Mouse (Mus musculus) erythroblast, adult 5-6 weeks (primary cell): Measurements from ENCODE around the gene 9930111J21Rik1. TPM values are rescaled to one million over a fixed set of nuclear protein-coding genes. Genes with fewer than 3 reads are reported as not detected.
"Not testable (repeated sequence)": the region's sequence is repeated elsewhere in the genome, so short reads cannot be mapped to it uniquely, and the experiment has no call there.

Source experiments
- ATAC-seq: replicated peaks from 2 replicates; pipeline ENCODE4 v1.8.0; 2016; ENCODE audit warnings: moderate number of reproducible peaks, mild to moderate bottlenecking, moderate TSS enrichment, inconsistent platforms; ENCODE audit not compliant: poor library complexity, low FRiP score, severe bottlenecking
- total RNA-seq, 2 experiments: library from RNA; stranded (forward) in 1 of 2; stranded (reverse) in 1 of 2; fragments of 150-400 nt in 1 of 2; fragments of 200-764, 138-1000 nt in 1 of 2; gene quantifications; 2 replicates each; pipeline versions ENCODE4 v1.2.3 to v1.2.4; 2015 to 2017; ENCODE audit warnings: low replicate concordance in 2 of 2

Gene 9930111J21Rik1
- total RNA-seq, 2 experiments from 2014 or later: 3.7 to 18.6 TPM

DNA sequence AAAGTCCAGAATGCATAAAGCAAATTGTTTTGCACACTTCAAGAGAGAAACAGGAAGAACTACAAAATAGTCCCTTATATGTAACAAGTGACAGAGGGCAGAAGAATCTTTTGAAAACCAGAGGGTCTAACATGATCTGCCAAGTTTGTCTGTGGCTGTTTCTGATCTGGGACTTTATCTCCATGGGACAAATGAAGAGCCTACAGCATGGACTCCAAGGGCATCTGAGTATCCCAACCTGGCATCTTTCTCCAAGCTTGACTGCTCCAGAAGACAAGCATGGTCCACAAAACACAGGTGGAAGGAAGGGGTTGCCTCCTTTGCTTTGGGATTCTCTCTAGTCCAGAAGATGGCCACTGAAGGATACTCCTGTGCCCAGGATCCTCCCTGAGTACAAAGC is 52.8 kb downstream of the 9930111J21Rik1 start:
- peak; percentile 69 for ATAC-seq

DNA sequence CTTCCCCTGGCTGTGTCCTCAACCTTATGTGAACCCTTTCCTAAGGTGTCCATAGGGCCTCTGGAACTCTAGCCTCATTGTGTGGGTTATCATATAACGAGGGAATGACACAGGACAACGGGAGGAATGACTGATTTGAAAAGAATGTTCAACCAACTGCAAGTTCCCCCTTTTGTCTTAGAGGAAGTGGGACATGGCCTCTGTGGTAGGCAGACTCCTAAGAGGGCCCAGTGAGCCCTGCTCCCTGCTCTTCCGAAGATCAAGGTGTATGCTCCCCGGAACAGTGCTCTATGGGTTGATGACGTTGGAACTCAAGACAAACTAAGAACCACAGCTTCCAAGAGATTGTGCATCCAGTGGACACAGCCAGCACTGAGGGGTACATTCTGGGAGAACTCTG is 55.4 kb downstream of the 9930111J21Rik1 start:
- ATAC-seq: not testable (repeated sequence)

DNA sequence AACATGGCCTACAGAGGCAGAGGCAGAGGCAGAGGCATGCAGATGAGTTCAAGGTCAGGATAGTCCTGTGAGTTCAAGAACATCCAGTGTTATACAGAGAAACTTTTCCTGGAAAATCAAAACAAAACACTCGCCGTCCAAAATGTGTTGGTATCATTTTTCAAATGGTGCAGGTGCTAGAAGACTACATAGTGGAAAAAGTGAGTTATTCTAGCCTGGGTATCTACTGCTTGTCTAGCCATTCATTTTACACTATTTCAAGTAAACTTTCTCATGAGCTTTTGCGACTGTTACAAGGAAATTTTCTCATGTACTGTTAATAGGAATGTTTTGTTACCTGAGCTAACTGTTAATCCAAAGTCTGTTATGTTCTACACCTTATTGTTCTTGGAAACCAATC is 60.8 kb downstream of the 9930111J21Rik1 start:
- ATAC-seq: no peak

DNA sequence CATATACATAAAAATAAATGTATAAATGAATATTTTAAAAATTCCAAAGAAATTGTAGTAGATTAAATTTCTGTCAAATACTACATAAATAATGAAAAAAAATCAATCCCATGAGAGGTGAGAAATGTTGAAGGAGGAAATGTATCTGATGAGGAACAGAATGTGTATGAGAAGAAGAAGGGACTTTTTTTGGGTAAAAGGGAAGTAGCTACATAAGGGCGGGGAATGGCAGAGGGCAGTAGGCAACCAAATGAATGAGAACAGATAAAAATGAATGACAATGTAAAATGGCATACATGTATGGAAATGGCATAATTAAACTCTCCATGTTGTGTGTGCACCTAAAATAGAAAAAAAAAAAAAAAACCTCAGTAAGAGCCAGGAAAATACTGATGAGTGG is 65.6 kb downstream of the 9930111J21Rik1 start:
- no peak for ATAC-seq

DNA sequence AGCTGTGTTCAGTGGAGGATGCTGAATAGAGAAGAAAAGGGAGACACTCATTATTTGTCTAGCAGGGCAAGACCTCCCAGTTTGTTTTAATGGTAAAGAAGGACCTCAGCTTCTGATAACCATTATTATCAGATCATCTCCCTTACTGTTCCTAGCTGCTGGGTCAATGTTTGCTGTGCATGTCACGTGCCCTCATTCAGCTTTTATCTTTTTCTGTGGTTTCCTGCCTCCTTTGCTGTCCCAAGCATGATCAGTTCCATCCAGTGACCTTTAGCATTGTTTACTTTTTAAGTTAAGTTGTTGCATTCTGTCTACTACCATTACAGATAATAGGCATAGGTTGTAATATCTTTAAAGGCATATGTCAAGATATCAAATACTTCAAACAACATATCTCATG is 70.7 kb downstream of the 9930111J21Rik1 start:
- ATAC-seq: no peak

DNA sequence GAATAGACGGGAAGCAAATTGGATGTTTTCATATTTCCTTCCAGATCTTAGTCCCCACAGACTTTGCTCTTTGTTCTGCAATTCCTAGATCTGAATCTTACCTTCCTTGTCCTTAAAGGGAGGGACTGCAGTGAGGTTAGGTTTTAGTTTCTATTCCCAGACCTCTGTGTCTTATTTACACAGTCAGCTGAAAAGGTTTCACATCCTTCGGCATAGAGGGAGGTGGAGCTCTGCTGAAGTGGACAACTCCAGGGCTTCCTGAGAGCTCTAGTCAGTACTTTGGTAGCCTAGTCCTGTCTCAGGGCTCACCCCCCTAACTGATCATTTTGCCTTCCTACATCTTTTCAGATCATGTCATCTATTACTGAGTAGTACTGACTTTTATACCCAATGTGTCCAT is 77.2 kb downstream of the 9930111J21Rik1 start, which contains the start of gene Gm5431:
Gene Gm5431, minus strand, starts transcription at position 194 of the 400 bp plus-strand sequence.
- ATAC-seq: no peak

DNA sequence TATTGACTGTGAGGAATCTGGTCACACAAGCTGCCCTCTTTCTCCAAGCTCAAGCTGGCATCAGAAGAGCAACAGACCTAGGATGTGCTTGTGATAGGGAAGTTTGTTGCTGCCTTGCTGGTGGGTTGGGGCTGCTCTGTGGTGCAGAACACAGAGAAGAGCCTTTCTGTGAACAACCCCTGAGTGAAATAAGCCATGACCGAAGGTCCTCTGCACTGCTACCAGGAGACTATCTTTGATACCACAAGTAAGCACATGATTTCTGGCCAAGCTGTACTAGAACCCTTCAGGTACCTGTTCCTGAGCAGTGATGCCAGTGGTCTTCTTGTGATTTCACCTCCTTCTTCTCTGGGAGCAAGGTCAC is 77.6 kb downstream of the 9930111J21Rik1 start:
- not testable (repeated sequence) for ATAC-seq

DNA sequence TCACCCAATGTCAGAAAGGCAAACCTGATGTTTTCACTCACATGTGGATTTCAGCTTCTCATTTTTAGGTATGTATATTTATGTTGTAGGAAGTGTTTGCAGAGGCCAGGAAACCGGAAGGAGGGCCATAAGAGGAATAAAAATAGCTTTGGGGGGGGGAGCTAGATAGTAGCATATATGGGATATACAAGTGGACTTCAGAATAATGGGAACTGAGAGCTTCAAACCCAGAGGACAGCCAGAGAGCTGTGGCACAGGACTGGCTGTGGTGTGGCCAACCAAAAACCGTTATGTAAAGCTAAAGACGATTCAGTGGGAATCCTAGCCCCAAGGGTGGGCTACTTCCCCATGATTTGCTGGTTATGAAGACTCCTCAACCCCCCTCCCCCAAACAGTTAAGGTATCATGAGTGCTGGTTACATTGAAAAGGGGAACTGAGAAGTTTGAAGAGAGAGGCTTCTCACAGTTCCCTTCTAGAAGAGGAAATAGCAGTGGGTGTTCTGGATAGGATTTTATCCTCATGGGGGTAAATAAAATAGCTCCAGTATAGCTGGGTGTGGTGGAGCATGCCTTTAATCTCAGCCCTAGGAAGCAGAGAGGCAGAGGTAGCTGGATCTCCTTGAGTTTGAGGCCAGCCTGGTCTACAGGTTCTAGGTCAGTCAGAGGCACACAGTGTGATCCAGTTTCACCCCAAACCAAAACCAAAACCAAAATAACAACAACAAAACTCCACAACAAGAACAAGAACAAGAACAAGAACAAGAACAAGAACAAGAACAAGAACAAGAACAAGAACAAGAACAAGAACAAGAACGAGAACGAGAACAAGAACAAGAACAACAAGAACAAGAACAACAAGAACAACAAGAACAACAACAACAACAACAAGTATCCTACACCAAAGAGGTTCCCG is 78.3 kb downstream of the 9930111J21Rik1 start:
- ATAC-seq: not testable (repeated sequence)

DNA sequence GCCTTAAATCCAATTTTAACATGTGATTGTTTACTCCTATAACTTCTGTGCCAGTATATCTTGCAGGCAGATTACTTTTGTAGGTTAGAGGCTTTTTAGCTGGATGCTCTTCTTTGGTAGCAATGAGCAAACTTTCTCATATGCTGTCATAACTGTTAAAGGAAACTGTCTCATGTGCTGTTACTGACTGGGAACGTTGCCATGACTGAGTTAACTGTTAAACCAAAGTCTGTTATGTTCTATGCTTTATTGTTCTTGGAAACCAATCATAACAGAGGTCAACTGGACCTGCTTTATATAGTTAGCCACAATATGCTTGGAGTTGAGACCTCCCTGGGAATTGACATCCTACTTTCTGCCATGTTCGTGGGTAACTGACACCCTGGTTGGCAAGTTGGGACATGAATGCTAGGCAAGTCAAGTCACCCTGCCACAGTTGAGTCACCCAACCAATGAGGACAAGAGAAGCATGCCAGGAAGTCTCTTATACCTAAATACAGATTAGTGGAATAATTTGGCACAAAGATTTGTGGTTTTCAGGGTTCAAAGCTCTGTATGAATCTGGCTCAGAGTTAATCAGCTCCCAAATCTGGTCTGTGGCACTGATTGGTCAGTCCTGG is 80.3 kb downstream of the 9930111J21Rik1 start:
- ATAC-seq: no peak

Other genes starting within 250 kb of the 9930111J21Rik1 start
- 613 and 630 TPM in 2 replicates for gene Rack1, start 179.1 kb downstream of the 9930111J21Rik1 start, total RNA-seq (2015; ENCODE audit: low replicate concordance)
- gene Rack1, start 179.1 kb downstream of the 9930111J21Rik1 start, total RNA-seq (2017; ENCODE audit: low replicate concordance): 242 and 301 TPM in 2 replicates
- 3.3 and 12.7 TPM in 2 replicates for gene Trim41, start 162.0 kb downstream of the 9930111J21Rik1 start, total RNA-seq (2015; ENCODE audit: low replicate concordance)
- 17.6 and 19.5 TPM in 2 replicates for gene Trim41, start 162.0 kb downstream of the 9930111J21Rik1 start, total RNA-seq (2017; ENCODE audit: low replicate concordance)
- not detected in 2 replicates for gene Trim7, start 153.3 kb downstream of the 9930111J21Rik1 start, total RNA-seq (2015; ENCODE audit: low replicate concordance)
- 0.42 TPM in 1 of 2 replicates, not detected in the other for gene Trim7, start 153.3 kb downstream of the 9930111J21Rik1 start, total RNA-seq (2017; ENCODE audit: low replicate concordance)
- gene Gm12184, start 152.7 kb downstream of the 9930111J21Rik1 start, total RNA-seq (2015; ENCODE audit: low replicate concordance): 3.1 TPM in 1 of 2 replicates, not detected in the other
- 0.68 and 5.3 TPM in 2 replicates for gene Gm12184, start 152.7 kb downstream of the 9930111J21Rik1 start, total RNA-seq (2017; ENCODE audit: low replicate concordance)
- gene Irgm1, start 107.7 kb downstream of the 9930111J21Rik1 start, total RNA-seq (2015; ENCODE audit: low replicate concordance): 54.8 and 67.1 TPM in 2 replicates
- 58.3 and 69.6 TPM in 2 replicates for gene Irgm1, start 107.7 kb downstream of the 9930111J21Rik1 start, total RNA-seq (2017; ENCODE audit: low replicate concordance)
- 0.42 and 3.5 TPM in 2 replicates for gene Gm5431, start 77.2 kb downstream of the 9930111J21Rik1 start, total RNA-seq (2015; ENCODE audit: low replicate concordance)
- 0.84 TPM in 1 of 2 replicates, not detected in the other for gene Gm5431, start 77.2 kb downstream of the 9930111J21Rik1 start, total RNA-seq (2017; ENCODE audit: low replicate concordance)
- 12.1 and 20.2 TPM in 2 replicates for gene Psme2b, start 33.2 kb downstream of the 9930111J21Rik1 start, total RNA-seq (2015; ENCODE audit: low replicate concordance)
- gene Psme2b, start 33.2 kb downstream of the 9930111J21Rik1 start, total RNA-seq (2017; ENCODE audit: low replicate concordance): 1.4 and 2.1 TPM in 2 replicates
- not detected in 2 replicates for gene Olfr56, start 509 bp downstream of the 9930111J21Rik1 start, total RNA-seq (2015; ENCODE audit: low replicate concordance)
- gene Olfr56, start 509 bp downstream of the 9930111J21Rik1 start, total RNA-seq (2017; ENCODE audit: low replicate concordance): 1.0 and 2.0 TPM in 2 replicates
- gene Gm12185, start 12.8 kb upstream of the 9930111J21Rik1 start, total RNA-seq (2015; ENCODE audit: low replicate concordance): 0.19 and 0.84 TPM in 2 replicates
- 0.09 and 0.70 TPM in 2 replicates for gene Gm12185, start 12.8 kb upstream of the 9930111J21Rik1 start, total RNA-seq (2017; ENCODE audit: low replicate concordance)
- 0.42 TPM in 1 of 2 replicates, not detected in the other for gene Tgtp1, start 14.8 kb upstream of the 9930111J21Rik1 start, total RNA-seq (2015; ENCODE audit: low replicate concordance)
- 0.85 TPM in 1 of 2 replicates, not detected in the other for gene Tgtp1, start 14.8 kb upstream of the 9930111J21Rik1 start, total RNA-seq (2017; ENCODE audit: low replicate concordance)
- 21.1 and 35.5 TPM in 2 replicates for gene 9930111J21Rik2, start 71.8 kb upstream of the 9930111J21Rik1 start, total RNA-seq (2015; ENCODE audit: low replicate concordance)
- 12.4 and 17.8 TPM in 2 replicates for gene 9930111J21Rik2, start 71.8 kb upstream of the 9930111J21Rik1 start, total RNA-seq (2017; ENCODE audit: low replicate concordance)
- 18.2 and 28.2 TPM in 2 replicates for gene Tgtp2, start 84.8 kb upstream of the 9930111J21Rik1 start, total RNA-seq (2015; ENCODE audit: low replicate concordance)
- gene Tgtp2, start 84.8 kb upstream of the 9930111J21Rik1 start, total RNA-seq (2017; ENCODE audit: low replicate concordance): 28.4 and 51.8 TPM in 2 replicates
- gene Ifi47, start 97.2 kb upstream of the 9930111J21Rik1 start, total RNA-seq (2015; ENCODE audit: low replicate concordance): 33.2 and 37.5 TPM in 2 replicates
- 15.9 and 29.4 TPM in 2 replicates for gene Ifi47, start 97.2 kb upstream of the 9930111J21Rik1 start, total RNA-seq (2017; ENCODE audit: low replicate concordance)
- gene Olfr1396, start 135.5 kb upstream of the 9930111J21Rik1 start, total RNA-seq (2015; ENCODE audit: low replicate concordance): not detected in 2 replicates
- not detected in 2 replicates for gene Olfr1396, start 135.5 kb upstream of the 9930111J21Rik1 start, total RNA-seq (2017; ENCODE audit: low replicate concordance)
- not detected in 2 replicates for gene Olfr1395, start 162.9 kb upstream of the 9930111J21Rik1 start, total RNA-seq (2015; ENCODE audit: low replicate concordance)
- not detected in 2 replicates for gene Olfr1395, start 162.9 kb upstream of the 9930111J21Rik1 start, total RNA-seq (2017; ENCODE audit: low replicate concordance)
- not detected in 2 replicates for gene Olfr1394, start 175.0 kb upstream of the 9930111J21Rik1 start, total RNA-seq (2015; ENCODE audit: low replicate concordance)
- gene Olfr1394, start 175.0 kb upstream of the 9930111J21Rik1 start, total RNA-seq (2017; ENCODE audit: low replicate concordance): not detected in 2 replicates
- 0.84 and 2.3 TPM in 2 replicates for gene Btnl9, start 207.8 kb upstream of the 9930111J21Rik1 start, total RNA-seq (2015; ENCODE audit: low replicate concordance)
- 3.1 and 5.7 TPM in 2 replicates for gene Btnl9, start 207.8 kb upstream of the 9930111J21Rik1 start, total RNA-seq (2017; ENCODE audit: low replicate concordance)
- 18.6 and 25.4 TPM in 2 replicates for gene Zfp62, start 223.9 kb upstream of the 9930111J21Rik1 start, total RNA-seq (2015; ENCODE audit: low replicate concordance)
- 14.8 and 28.9 TPM in 2 replicates for gene Zfp62, start 223.9 kb upstream of the 9930111J21Rik1 start, total RNA-seq (2017; ENCODE audit: low replicate concordance)